ENCODE assay signal across 23 mouse cellular contexts in the genomic region with DNA sequence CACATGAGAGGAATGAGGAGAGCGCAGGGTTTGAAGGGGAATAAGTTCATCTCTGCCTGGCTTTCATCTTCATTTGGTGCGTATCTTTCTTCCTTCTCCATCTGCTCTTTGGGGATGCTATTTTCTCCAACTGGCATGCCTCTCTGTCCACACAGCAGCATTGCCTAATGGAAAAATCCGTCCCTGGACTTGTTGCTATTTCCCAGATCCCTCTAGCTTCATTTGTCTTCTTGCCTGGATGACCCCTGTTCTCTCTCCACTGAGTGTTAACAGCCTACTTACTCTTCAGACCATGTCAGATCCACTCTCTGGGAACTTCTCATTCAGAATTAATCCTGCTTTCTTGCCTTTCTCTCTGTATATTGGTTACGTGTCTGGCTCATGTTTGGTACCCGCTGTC.
DNase-seq lines count a peak whose midpoint lies in the region; ATAC-seq lines count a peak whose summit lies in the region.
"Had no signal": no experiment of that assay in that cellular context is flagged by ENCODE, and none has a peak within 500 bp of the region (broad histone marks: within the 10 kb centered on the region; RNA-seq: fewer than 3 reads in every experiment).

No protein-coding gene starts in this region.

- no peak overlapping the region for H3K4me2 ChIP-seq in heart, embryonic 13.5 days
- no peak overlapping the region for H3K4me2 ChIP-seq in stomach, embryonic 14.5 days (replicated peaks; ENCODE audit: low read depth, low read length)
- no peak overlapping the region for H3K4me2 ChIP-seq in kidney, embryonic 15.5 days
- H3K4me2 ChIP-seq: forebrain, embryonic 13.5 days; heart, embryonic 15.5 days; hindbrain, embryonic 12.5 days had no signal

- H3K4me3 ChIP-seq in heart, embryonic 13.5 days = no peak overlapping the region
- H3K4me3 ChIP-seq in stomach, embryonic 14.5 days (ENCODE audit: low read depth, low read length) = no peak overlapping the region
- H3K4me3 ChIP-seq in kidney, embryonic 15.5 days (replicated peaks) = no peak overlapping the region
- H3K4me3 ChIP-seq: embryonic facial prominence, embryonic 10.5 days; forebrain, embryonic 13.5 days; heart, embryonic 15.5 days; hindbrain, embryonic 12.5 days had no signal

- ATAC-seq in heart, embryonic 13.5 days (ENCODE audit: extremely low read depth, insufficient number of reproducible peaks, low FRiP score, low TSS enrichment) = no peak
- ATAC-seq in stomach, embryonic 14.5 days (ENCODE audit: insufficient number of reproducible peaks, insufficient read depth, low FRiP score, low read depth) = peak; percentile 46; the same call in 1 of the 2 replicates
- no peak for ATAC-seq in kidney, embryonic 15.5 days (replicated peaks; ENCODE audit: low FRiP score)
- ATAC-seq: activated CD4-positive, CD25-positive, alpha-beta regulatory T cell, adult 4 months; forebrain, embryonic 13.5 days; forebrain, postnatal 0 days; hindbrain, embryonic 16.5 days; inflammation-experienced regulatory T-cells, adult 6 months; Patski had no signal

- H3K9me3 ChIP-seq in heart, embryonic 13.5 days = no peaks in the 10 kb centered on the region
- H3K9me3 ChIP-seq in stomach, embryonic 14.5 days (ENCODE audit: control insufficient read depth, low read depth, low read length) = no peaks in the 10 kb centered on the region
- no peaks in the 10 kb centered on the region for H3K9me3 ChIP-seq in kidney, embryonic 15.5 days (replicated peaks)
- H3K9me3 ChIP-seq: forebrain, embryonic 13.5 days; heart, embryonic 15.5 days had no signal

- intact Hi-C loops in heart, postnatal 36 days (cut with DNase I) = no loop called here

- H3K36me3 ChIP-seq in heart, embryonic 13.5 days = no peaks in the 10 kb centered on the region
- H3K36me3 ChIP-seq in stomach, embryonic 14.5 days (ENCODE audit: control insufficient read depth, insufficient read depth, low read length) = no peaks in the 10 kb centered on the region
- H3K36me3 ChIP-seq in kidney, embryonic 15.5 days = no peaks in the 10 kb centered on the region
- H3K36me3 ChIP-seq: embryonic facial prominence, embryonic 10.5 days; heart, embryonic 15.5 days; hindbrain, embryonic 12.5 days had no signal

- no peaks in the 10 kb centered on the region for H3K27me3 ChIP-seq in heart, embryonic 13.5 days (replicated peaks)
- H3K27me3 ChIP-seq in stomach, embryonic 14.5 days (ENCODE audit: control insufficient read depth, insufficient read depth, low read length) = no peaks in the 10 kb centered on the region
- H3K27me3 ChIP-seq in kidney, embryonic 15.5 days = no peaks in the 10 kb centered on the region
- H3K27me3 ChIP-seq: CH12.LX; forebrain, embryonic 13.5 days; heart, embryonic 15.5 days; hindbrain, embryonic 12.5 days; Patski had no signal

- H3K9ac ChIP-seq in heart, embryonic 13.5 days = no peak overlapping the region
- no peak overlapping the region for H3K9ac ChIP-seq in stomach, embryonic 14.5 days (replicated peaks; ENCODE audit: low read depth, low read length)
- no peak overlapping the region for H3K9ac ChIP-seq in kidney, embryonic 15.5 days
- H3K9ac ChIP-seq: forebrain, embryonic 13.5 days; forebrain, postnatal 0 days; heart, embryonic 15.5 days; hindbrain, embryonic 12.5 days had no signal

- H3K4me1 ChIP-seq in heart, embryonic 13.5 days = peaks cover 15% of the 10 kb centered on the region
- no peaks in the 10 kb centered on the region for H3K4me1 ChIP-seq in stomach, embryonic 14.5 days (ENCODE audit: control insufficient read depth, insufficient read depth, low read length)
- H3K4me1 ChIP-seq in kidney, embryonic 15.5 days = no peaks in the 10 kb centered on the region
- H3K4me1 ChIP-seq: embryonic facial prominence, embryonic 10.5 days; forebrain, embryonic 13.5 days; hindbrain, embryonic 12.5 days had no signal

- H3K27ac ChIP-seq in heart, embryonic 13.5 days (replicated peaks) = peak overlapping the region; percentile 42
- H3K27ac ChIP-seq in stomach, embryonic 14.5 days (ENCODE audit: low read length) = peak overlapping the region; percentile 58; the same call in 1 of the 2 replicates
- no peak overlapping the region for H3K27ac ChIP-seq in kidney, embryonic 15.5 days
- H3K27ac ChIP-seq: embryonic facial prominence, embryonic 10.5 days; forebrain, embryonic 13.5 days; heart, embryonic 15.5 days; hindbrain, embryonic 12.5 days had no signal

- no peak for DNase-seq in heart, postnatal 36 days
- peak; percentile 18 for DNase-seq in lung, postnatal 10 days
- no peak for DNase-seq in lung, postnatal 14 days
- no peak for DNase-seq in right cerebral cortex, postnatal 4 days
- DNase-seq: adrenal gland, adult 2 months; adrenal gland, postnatal 25 days; cerebellum, adult 18-20 months; cerebellum, adult 9-11 months; forebrain, postnatal 0 days; gastrocnemius, postnatal 25 days; heart, postnatal 4 days had no signal

- 50% methylated on average over 5 of the region's 5 CpGs for WGBS in heart, embryonic 13.5 days
- WGBS in stomach, embryonic 14.5 days = 63% methylated on average over 5 of the region's 5 CpGs
- WGBS in kidney, embryonic 15.5 days = 87% methylated on average over 5 of the region's 5 CpGs
